Mouse (Mus musculus) MEL (cell line): ENCODE measurements around the gene Epha4. TPM values are rescaled to one million over a fixed set of nuclear protein-coding genes. Genes with fewer than 3 reads are reported as not detected.

ENCODE experiments used
- DNase-seq: peaks from one replicate; pipeline ENCODE4 v3.0.0; 2011; ENCODE audit warnings: low read depth, low spot score
- H3K27ac ChIP-seq: 2 replicates; pipeline ENCODE4 v1.5.1; 2012; ENCODE audit warnings: low read depth, mild to moderate bottlenecking, control low read depth, low read length, moderate library complexity; ENCODE audit not compliant: control insufficient read depth
- H3K27me3 ChIP-seq, 2 experiments: fragments of 150-350 bp in 1 of 2; sonication (generic) in 1 of 2; 2 replicates each; pipeline ENCODE4 v1.6.1; 2012; ENCODE audit warnings: low read length in 2 of 2, mild to moderate bottlenecking in 2 of 2, improper control_type of control experiment in 1 of 2, moderate library complexity in 1 of 2; ENCODE audit not compliant: insufficient read depth in 2 of 2, control insufficient read depth in 1 of 2
- H3K36me3 ChIP-seq, 2 experiments: 2 replicates each; pipeline ENCODE4 v1.6.1; 2012 to 2014; ENCODE audit warnings: low read length in 2 of 2, improper control_type of control experiment in 1 of 2, inconsistent platforms in 1 of 2, mild to moderate bottlenecking in 1 of 2; ENCODE audit not compliant: insufficient read depth in 2 of 2, control insufficient read depth in 1 of 2
- H3K4me1 ChIP-seq, 2 experiments: fragments of 150-350 bp in 1 of 2; sonication (generic) in 1 of 2; 2 replicates each; pipeline ENCODE4 v1.6.1; 2012; ENCODE audit warnings: low read length in 2 of 2, improper control_type of control experiment in 1 of 2, mild to moderate bottlenecking in 1 of 2; ENCODE audit not compliant: insufficient read depth in 2 of 2, control insufficient read depth in 1 of 2
- H3K4me3 ChIP-seq, 2 experiments: fragments of 150-350 bp in 1 of 2; sonication (generic) in 1 of 2; 2 replicates each; pipeline ENCODE4 v1.5.1; 2012; ENCODE audit warnings: low read depth in 2 of 2, low read length in 2 of 2, mild to moderate bottlenecking in 2 of 2, moderate library complexity in 2 of 2, control low read depth in 1 of 2, improper control_type of control experiment in 1 of 2; ENCODE audit not compliant: control insufficient read depth in 1 of 2, insufficient read depth in 1 of 2
- H3K79me2 ChIP-seq: 2 replicates; pipeline ENCODE4 v1.6.1; 2012; ENCODE audit warnings: mild to moderate bottlenecking, low read length, moderate library complexity; ENCODE audit not compliant: control insufficient read depth, poor library complexity, insufficient read depth
- H3K9ac ChIP-seq: 2 replicates; pipeline ENCODE4 v1.6.1; 2012; ENCODE audit warnings: low read depth, mild to moderate bottlenecking, control low read depth, low read length, moderate library complexity; ENCODE audit not compliant: control insufficient read depth, poor library complexity, severe bottlenecking
- H3K9me3 ChIP-seq: fragments of 150-350 bp; sonication (generic); replicated peaks from 2 replicates; pipeline ENCODE4 v1.6.1; 2012; ENCODE audit warnings: mild to moderate bottlenecking, low read length, improper control_type of control experiment, moderate library complexity; ENCODE audit not compliant: insufficient read depth
- CTCF ChIP-seq, 3 experiments: IDR thresholded peaks in 2 of 3; conservative IDR thresholded peaks in 1 of 3; 2 replicates each; pipeline ENCODE4 v1.5.1; 2011 to 2012; ENCODE audit warnings: low read length in 3 of 3, low read depth in 2 of 3, mild to moderate bottlenecking in 2 of 3, improper control_type of control experiment in 1 of 3, inconsistent platforms in 1 of 3, mixed read lengths in 1 of 3, moderate library complexity in 1 of 3; ENCODE audit not compliant: control insufficient read depth in 1 of 3, insufficient read depth in 1 of 3, poor library complexity in 1 of 3, severe bottlenecking in 1 of 3
- GABPA ChIP-seq: IDR thresholded peaks from 2 replicates; pipeline ENCODE4 v1.6.1; 2012; ENCODE audit warnings: low read depth, mild to moderate bottlenecking, inconsistent platforms, low read length, improper control_type of control experiment, moderate library complexity
- GATA1 ChIP-seq: IDR thresholded peaks from 2 replicates; pipeline ENCODE4 v1.6.1; 2011; ENCODE audit warnings: low read depth, low read length, improper control_type of control experiment
- HCFC1 ChIP-seq: IDR thresholded peaks from 2 replicates; pipeline ENCODE4 v1.6.1; 2012; ENCODE audit warnings: low read depth, mild to moderate bottlenecking, inconsistent platforms, low read length, improper control_type of control experiment, moderate library complexity
- KAT2A ChIP-seq: conservative IDR thresholded peaks from 2 replicates; pipeline ENCODE4 v1.6.1; 2012; ENCODE audit warnings: low read depth, low read length, improper control_type of control experiment, inconsistent platforms
- MAX ChIP-seq: IDR thresholded peaks from 2 replicates; pipeline ENCODE4 v1.6.1; 2011; ENCODE audit warnings: low read length, improper control_type of control experiment
- MEF2A ChIP-seq: IDR thresholded peaks from 2 replicates; pipeline ENCODE4 v1.6.1; 2014; ENCODE audit warnings: low read depth, mild to moderate bottlenecking, inconsistent platforms, low read length, improper control_type of control experiment; ENCODE audit not compliant: poor library complexity, insufficient replicate concordance, severe bottlenecking; ENCODE audit errors: extremely low read depth
- MXI1 ChIP-seq: IDR thresholded peaks from 2 replicates; pipeline ENCODE4 v1.6.1; 2011; ENCODE audit warnings: mild to moderate bottlenecking, low read depth, low read length, improper control_type of control experiment
- MYB ChIP-seq: IDR thresholded peaks from 2 replicates; pipeline ENCODE4 v1.6.1; 2011; ENCODE audit warnings: mild to moderate bottlenecking, low read depth, low read length, improper control_type of control experiment
- MYC ChIP-seq: IDR thresholded peaks from 2 replicates; pipeline ENCODE4 v1.6.1; 2011; ENCODE audit warnings: low read depth, mild to moderate bottlenecking, low read length, improper control_type of control experiment, moderate library complexity
- NRF1 ChIP-seq: IDR thresholded peaks from 2 replicates; pipeline ENCODE4 v1.6.1; 2014; ENCODE audit warnings: low read depth, mild to moderate bottlenecking, inconsistent platforms, low read length, improper control_type of control experiment, moderate library complexity; ENCODE audit not compliant: poor library complexity, insufficient read depth, severe bottlenecking
- POLR2A ChIP-seq, 2 experiments: IDR thresholded peaks; 2 replicates each; pipeline ENCODE4 v1.6.1; 2011 to 2012; ENCODE audit warnings: low read length in 2 of 2, mild to moderate bottlenecking in 2 of 2, control low read depth in 1 of 2, improper control_type of control experiment in 1 of 2, low read depth in 1 of 2, moderate library complexity in 1 of 2; ENCODE audit not compliant: control insufficient read depth in 1 of 2, insufficient read depth in 1 of 2, poor library complexity in 1 of 2
- POLR2AphosphoS5 ChIP-seq: IDR thresholded peaks from 2 replicates; pipeline ENCODE4 v1.6.1; 2012; ENCODE audit warnings: low read depth, borderline replicate concordance, mild to moderate bottlenecking, inconsistent platforms, low read length, moderate library complexity, mixed read lengths
- RAD21 ChIP-seq: IDR thresholded peaks from 2 replicates; pipeline ENCODE4 v1.6.1; 2011; ENCODE audit warnings: mild to moderate bottlenecking, low read depth, low read length, improper control_type of control experiment
- RCOR1 ChIP-seq: IDR thresholded peaks from 2 replicates; pipeline ENCODE4 v1.6.1; 2012; ENCODE audit warnings: low read depth, mild to moderate bottlenecking, inconsistent platforms, low read length, improper control_type of control experiment
- SMC3 ChIP-seq: IDR thresholded peaks from 2 replicates; pipeline ENCODE4 v1.6.1; 2011; ENCODE audit warnings: low read depth, low read length, improper control_type of control experiment
- TBP ChIP-seq: IDR thresholded peaks from 2 replicates; pipeline ENCODE4 v1.8.0; 2011; ENCODE audit warnings: low read depth, low read length, improper control_type of control experiment
- UBTF ChIP-seq: IDR thresholded peaks from 2 replicates; pipeline ENCODE4 v1.6.1; 2012; ENCODE audit warnings: low read depth, mild to moderate bottlenecking, inconsistent platforms, low read length, improper control_type of control experiment, moderate library complexity, borderline replicate concordance; ENCODE audit not compliant: insufficient read depth
- USF1 ChIP-seq: IDR thresholded peaks from 2 replicates; pipeline ENCODE4 v1.6.1; 2014; ENCODE audit warnings: low read depth, mild to moderate bottlenecking, inconsistent platforms, low read length, improper control_type of control experiment, moderate library complexity
- ZMIZ1 ChIP-seq: IDR thresholded peaks from 2 replicates; pipeline ENCODE4 v1.6.1; 2012; ENCODE audit warnings: low read depth, mild to moderate bottlenecking, inconsistent platforms, low read length, improper control_type of control experiment, moderate library complexity
- ZNF384 ChIP-seq: IDR thresholded peaks from 2 replicates; pipeline ENCODE4 v1.6.1; 2012; ENCODE audit warnings: low read depth, mild to moderate bottlenecking, inconsistent platforms, low read length, improper control_type of control experiment
- polyA plus RNA-seq, 2 experiments: library from polyadenylated mRNA; stranded (reverse) in 1 of 2; unstranded in 1 of 2; fragments of >175 nt in 1 of 2; fragments of >200 nt in 1 of 2; gene quantifications; 2 replicates each; pipeline versions ENCODE4 v1.2.1 to v1.2.4; 2012; ENCODE audit warnings: low replicate concordance in 2 of 2, low read depth in 1 of 2; ENCODE audit not compliant: insufficient read length in 2 of 2, insufficient read depth in 1 of 2, missing spikeins in 1 of 2
- total RNA-seq: library from RNA; depleted of rRNA; stranded (reverse); fragments of 300-350 nt; gene quantifications from 2 replicates; pipeline ENCODE4 v1.2.3, GENCODE M21; 2012

The Epha4 gene
- total and polyA plus RNA-seq, 3 experiments = not detected

GRCm38 (mm10) chr1:77409509-77409908 is 105.4 kb downstream of the Epha4 start:
- Histone ChIP-seq H3K36me3 (no peaks in the 10 kb centered on the region), H3K79me2 (no peaks in the 10 kb centered on the region), H3K27ac (no peak overlapping the region), H3K9ac (no peak overlapping the region), H3K9me3 (no peaks in the 10 kb centered on the region), H3K27me3 (no peaks in the 10 kb centered on the region), H3K4me1 (no peaks in the 10 kb centered on the region), H3K4me3 (no peak overlapping the region)
- DNase-seq = no peak
- no peak for TF ChIP-seq KAT2A
- no peak for TF ChIP-seq NRF1
- no peak for TF ChIP-seq RCOR1
- TF ChIP-seq POLR2A (IDR thresholded peaks at IDR 0.05; ENCODE audit: control insufficient read depth in 1 of 2, insufficient read depth in 1 of 2, low read depth in 1 of 2, low read length in 2 of 2, poor library complexity in 1 of 2) = no peak
- TF ChIP-seq RAD21 = no peak
- no peak for TF ChIP-seq GABPA
- TF ChIP-seq UBTF = no peak
- no peak for TF ChIP-seq POLR2AphosphoS5
- no peak for TF ChIP-seq TBP
- no peak for TF ChIP-seq ZNF384
- no peak for TF ChIP-seq ZMIZ1
- TF ChIP-seq USF1 = no peak
- TF ChIP-seq GATA1 = no peak
- no peak for TF ChIP-seq MXI1
- no peak for TF ChIP-seq HCFC1
- TF ChIP-seq SMC3 = no peak
- no peak for TF ChIP-seq MEF2A
- no peak for TF ChIP-seq MAX
- no peak for TF ChIP-seq MYB
- TF ChIP-seq MYC = no peak

DNA sequence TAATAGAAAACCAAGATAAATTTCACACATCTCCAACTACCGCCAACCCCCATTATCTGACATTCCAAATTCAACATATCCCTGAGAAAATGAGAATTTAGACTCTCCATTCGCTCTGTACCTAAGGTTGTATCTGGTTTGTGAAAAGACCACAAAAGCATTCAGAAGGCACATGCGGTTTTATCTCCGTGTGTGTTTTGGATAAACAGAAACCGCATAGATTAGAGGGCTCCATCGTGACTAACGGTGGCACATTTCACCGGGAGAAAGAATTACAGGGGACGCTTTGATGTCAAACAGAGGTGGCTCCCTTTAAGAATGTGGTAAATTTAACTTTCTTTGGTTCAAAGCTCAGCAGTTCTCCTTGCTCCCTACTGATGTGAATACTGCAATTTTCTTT is 107.5 kb downstream of the Epha4 start:
- TF ChIP-seq MYB (no peak), CTCF (IDR thresholded peaks at IDR 0.05 in 2 of 3, conservative IDR thresholded peaks at IDR 0.05 in 1 of 3; ENCODE audit: control insufficient read depth in 1 of 3, insufficient read depth in 1 of 3, low read depth in 2 of 3, low read length in 3 of 3, poor library complexity in 1 of 3, severe bottlenecking in 1 of 3) (no peak)
- TF ChIP-seq, all 39 proteins: peak for 0
- Histone ChIP-seq H3K9me3 (no peaks in the 10 kb centered on the region), H3K9ac (no peak overlapping the region), H3K36me3 (no peaks in the 10 kb centered on the region), H3K4me3 (no peak overlapping the region), H3K4me1 (no peaks in the 10 kb centered on the region), H3K27me3 (no peaks in the 10 kb centered on the region), H3K27ac (no peak overlapping the region), H3K79me2 (no peaks in the 10 kb centered on the region)
- DNase-seq = no peak
